Mouse (Mus musculus) kidney, postnatal 25 days (tissue): ENCODE results near the gene Mgea5.
"Not testable (repeated sequence)": the region's sequence is repeated elsewhere in the genome, so short reads cannot be mapped to it uniquely, and the experiment has no call there.

Experiments used
- DNase-seq, 2 experiments: peaks; one replicate each; pipeline ENCODE4 v3.0.0; 2021; ENCODE audit warnings: mixed read lengths in 2 of 2

Gene Mgea5

GRCm38 (mm10) chr19:45783181-45783932 lies at the start of gene Mgea5:
TSS of gene Mgea5 (minus strand) at chr19:45783837.
- DNase-seq = peak; percentile 98 to 99

- no peak for DNase-seq
Observed at GRCm38 (mm10) chr19:45830679-45831078, 47.0 kb upstream of the Mgea5 start.

- DNase-seq = no peak
Observed at GRCm38 (mm10) chr19:45827736-45828135, 44.1 kb upstream of the Mgea5 start.

- no peak for DNase-seq
Observed at GRCm38 (mm10) chr19:45827125-45827524, 43.5 kb upstream of the Mgea5 start.

- DNase-seq = no peak
Observed at GRCm38 (mm10) chr19:45826146-45826545, 42.5 kb upstream of the Mgea5 start.

GRCm38 (mm10) chr19:45821832-45822231 lies 38.2 kb upstream of the Mgea5 start:
- no peak for DNase-seq

- DNase-seq = no peak
Observed at GRCm38 (mm10) chr19:45817816-45818490, 34.3 kb upstream of the Mgea5 start.

GRCm38 (mm10) chr19:45816727-45817126 lies 33.1 kb upstream of the Mgea5 start:
- DNase-seq = peak; percentile 61 to 81

- DNase-seq = peak; percentile 34 to 71
Observed at GRCm38 (mm10) chr19:45815831-45816405, 32.3 kb upstream of the Mgea5 start, which contains the start of gene Kcnip2. TSS of gene Kcnip2 (minus strand) at chr19:45816061.

GRCm38 (mm10) chr19:45815170-45815569 lies 31.5 kb upstream of the Mgea5 start:
- no peak for DNase-seq

GRCm38 (mm10) chr19:45813801-45814200 lies 30.2 kb upstream of the Mgea5 start:
- peak in 1 of 2 experiments; percentile 20 for DNase-seq

- DNase-seq = peak; percentile 87 to 96
Observed at GRCm38 (mm10) chr19:45813263-45813662, 29.6 kb upstream of the Mgea5 start.

- DNase-seq = no peak
Observed at GRCm38 (mm10) chr19:45812673-45813252, 29.1 kb upstream of the Mgea5 start.

- DNase-seq = peak; percentile 76 to 82
Observed at GRCm38 (mm10) chr19:45812115-45812514, 28.5 kb upstream of the Mgea5 start.

- DNase-seq = no peak
Observed at GRCm38 (mm10) chr19:45811028-45811674, 27.5 kb upstream of the Mgea5 start.

- DNase-seq = no peak
Observed at GRCm38 (mm10) chr19:45807732-45808131, 24.1 kb upstream of the Mgea5 start.

GRCm38 (mm10) chr19:45805817-45806216 lies 22.2 kb upstream of the Mgea5 start:
- not testable (repeated sequence) for DNase-seq

- peak; percentile 24 to 46 for DNase-seq
Observed at GRCm38 (mm10) chr19:45804593-45805368, 21.1 kb upstream of the Mgea5 start.

- no peak for DNase-seq
Observed at GRCm38 (mm10) chr19:45803408-45803807, 19.8 kb upstream of the Mgea5 start.

GRCm38 (mm10) chr19:45802702-45803101 lies 19.1 kb upstream of the Mgea5 start:
- no peak for DNase-seq

- no peak for DNase-seq
Observed at GRCm38 (mm10) chr19:45796879-45797278, 13.2 kb upstream of the Mgea5 start.

- DNase-seq = peak in 1 of 2 experiments; percentile 13
Observed at GRCm38 (mm10) chr19:45796061-45796556, 12.5 kb upstream of the Mgea5 start.
